Mouse (Mus musculus) cortical plate, adult 2 months (tissue): Measurements from ENCODE around the gene Mrpl10. TPM values are rescaled to one million over a fixed set of nuclear protein-coding genes. Genes with fewer than 3 reads are reported as not detected.

ENCODE experiments used
- H3K27ac ChIP-seq: fragments of 200-500 bp; 2 replicates; pipeline ENCODE4 v1.5.1; 2012; ENCODE audit warnings: low read length, control low read depth, inconsistent platforms; ENCODE audit not compliant: insufficient read depth
- H3K4me1 ChIP-seq: fragments of 200-500 bp; 2 replicates; pipeline ENCODE4 v1.6.1; 2011; ENCODE audit warnings: low read length; ENCODE audit not compliant: control insufficient read depth, insufficient read depth
- H3K4me3 ChIP-seq: fragments of 200-500 bp; 2 replicates; pipeline ENCODE4 v1.5.1; 2011; ENCODE audit warnings: mild to moderate bottlenecking, low read length, control low read depth; ENCODE audit not compliant: insufficient read depth
- CTCF ChIP-seq: fragments of 200-500 bp; IDR thresholded peaks from 2 replicates; pipeline ENCODE4 v1.5.1; 2011; ENCODE audit warnings: mild to moderate bottlenecking, control low read depth, low read length; ENCODE audit not compliant: insufficient read depth; ENCODE audit errors: extremely low read depth
- POLR2A ChIP-seq: fragments of 200-500 bp; IDR thresholded peaks from 2 replicates; pipeline ENCODE4 v1.6.1; 2011; ENCODE audit warnings: mild to moderate bottlenecking, low read length, control low read depth; ENCODE audit not compliant: insufficient read depth; ENCODE audit errors: extremely low read depth
- polyA plus RNA-seq: library from polyadenylated mRNA; depleted of rRNA; stranded (reverse); fragments of >200 nt; gene quantifications from 2 replicates; pipeline ENCODE4 v1.2.3, GENCODE M21; 2012

The Mrpl10 gene
- polyA plus RNA-seq, 1 experiment: 67.7 TPM

- H3K27ac ChIP-seq: no peak overlapping the region
- TF ChIP-seq CTCF (peak; percentile 87), POLR2A (no peak)
- 0 out of 2 replicates have a peak, but pooled peaks cover 2% of the 10 kb centered on the region for H3K4me1 ChIP-seq
- H3K4me3 ChIP-seq: no peak overlapping the region
Observed at GRCm38 (mm10) chr11:97025721-97026344, 15.5 kb upstream of the Mrpl10 start.

GRCm38 (mm10) chr11:97029686-97030417 is 11.5 kb upstream of the Mrpl10 start, which contains the start of gene Scrn2:
TSS of gene Scrn2 (plus strand) at chr11:97029938.
- H3K4me3 ChIP-seq: peak within 1 kb of the TSS; percentile 44
- H3K27ac ChIP-seq: no peak within 1 kb of the TSS
- H3K4me1 ChIP-seq: 0 out of 2 replicates have a peak, but pooled peaks cover 2% of the 10 kb centered on the region
- TF ChIP-seq POLR2A (no peak), CTCF (peak; percentile 67)

- Histone ChIP-seq H3K27ac (no peak overlapping the region), H3K4me1 (0 out of 2 replicates have a peak, but pooled peaks cover 2% of the 10 kb centered on the region), H3K4me3 (peak overlapping the region; percentile 44)
- TF ChIP-seq POLR2A: no peak
- TF ChIP-seq CTCF: no peak
Observed at GRCm38 (mm10) chr11:97030426-97030825, 10.9 kb upstream of the Mrpl10 start.

DNA sequence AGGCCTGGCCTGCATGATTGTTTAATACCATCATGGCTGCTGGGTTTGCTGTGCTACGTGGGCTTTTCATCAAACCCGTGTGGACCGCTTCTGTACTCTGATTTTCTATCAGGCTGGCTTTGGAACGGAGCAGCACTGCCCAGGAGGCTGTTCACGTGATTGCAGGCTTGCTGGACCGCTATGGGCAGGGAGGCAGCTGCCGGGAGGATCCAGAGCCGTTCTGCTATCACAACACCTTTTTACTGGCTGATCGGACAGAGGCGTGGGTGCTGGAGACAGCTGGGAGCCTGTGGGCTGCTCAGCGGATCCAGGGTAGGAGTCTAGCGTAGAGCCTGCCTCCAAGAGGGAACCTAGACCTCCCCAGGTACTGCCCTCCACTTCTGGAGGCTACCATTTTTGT is 9.4 kb upstream of the Mrpl10 start:
- no peak overlapping the region for H3K27ac ChIP-seq

GRCm38 (mm10) chr11:97032499-97032898 is 8.9 kb upstream of the Mrpl10 start:
- TF ChIP-seq CTCF (no peak), POLR2A (no peak)
- H3K27ac ChIP-seq: no peak overlapping the region
- H3K4me1 ChIP-seq: 0 out of 2 replicates have a peak, but pooled peaks cover 2% of the 10 kb centered on the region
- H3K4me3 ChIP-seq: no peak overlapping the region

More for the DNA sequence above, 9.4 kb upstream of the Mrpl10 start:
- 0 out of 2 replicates have a peak, but pooled peaks cover 2% of the 10 kb centered on the region for H3K4me1 ChIP-seq
- H3K4me3 ChIP-seq: no peak overlapping the region
- TF ChIP-seq CTCF (no peak), POLR2A (no peak)

- H3K27ac ChIP-seq: no peak overlapping the region
- H3K4me1 ChIP-seq: 0 out of 2 replicates have a peak, but pooled peaks cover 2% of the 10 kb centered on the region
- H3K4me3 ChIP-seq: no peak overlapping the region
- TF ChIP-seq POLR2A (no peak), CTCF (no peak)
Observed at GRCm38 (mm10) chr11:97033781-97034180, 7.6 kb upstream of the Mrpl10 start.

DNA sequence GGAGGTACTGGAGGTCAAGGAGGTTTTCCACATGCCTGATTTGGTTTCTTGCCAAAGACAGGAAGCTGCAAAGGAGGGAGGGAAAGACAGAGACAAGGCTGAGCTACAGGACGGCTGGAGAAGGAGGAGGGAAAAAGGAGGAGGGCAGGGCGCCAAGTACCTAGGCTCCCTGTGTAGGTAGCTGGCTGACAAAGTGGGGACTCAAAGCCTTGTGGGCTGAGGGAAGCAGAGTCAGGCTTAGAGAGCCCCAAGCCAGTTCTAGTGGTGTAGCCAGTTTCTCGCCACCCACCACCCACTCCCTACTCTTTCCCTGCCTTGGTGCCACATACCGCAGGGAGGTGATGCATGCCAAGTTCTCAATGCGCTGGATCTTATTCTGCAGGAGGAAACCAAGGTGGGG is 5.2 kb upstream of the Mrpl10 start:
- no peak overlapping the region for H3K27ac ChIP-seq
- no peaks in the 10 kb centered on the region; the same call in 1 of the 2 replicates for H3K4me1 ChIP-seq
- no peak overlapping the region for H3K4me3 ChIP-seq
- TF ChIP-seq CTCF: no peak
- TF ChIP-seq POLR2A: no peak

DNA sequence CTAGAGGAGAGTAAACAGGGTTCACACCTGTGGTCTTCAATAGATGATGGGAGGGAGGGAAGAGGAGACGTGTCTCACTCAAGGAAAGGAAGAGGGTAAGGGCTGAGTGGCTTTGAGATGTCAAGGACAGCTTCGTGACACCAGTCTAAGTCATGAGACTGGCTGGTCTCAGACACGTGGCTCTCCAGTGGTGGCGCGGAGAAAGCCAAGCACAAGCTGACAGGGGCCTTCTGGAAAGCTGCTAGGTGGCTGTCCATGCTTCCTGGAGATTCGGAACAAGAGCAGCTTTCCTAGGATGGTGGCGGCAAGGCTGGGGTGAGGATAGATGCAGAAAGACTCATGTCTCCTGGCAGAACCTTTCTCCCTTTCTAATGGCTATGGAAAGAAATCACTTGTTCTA is 2.5 kb upstream of the Mrpl10 start:
- H3K4me1 ChIP-seq: peaks cover 2% of the 10 kb centered on the region; the same call in 1 of the 2 replicates
- H3K27ac ChIP-seq: no peak overlapping the region
- H3K4me3 ChIP-seq: no peak overlapping the region
- TF ChIP-seq CTCF: no peak

DNA sequence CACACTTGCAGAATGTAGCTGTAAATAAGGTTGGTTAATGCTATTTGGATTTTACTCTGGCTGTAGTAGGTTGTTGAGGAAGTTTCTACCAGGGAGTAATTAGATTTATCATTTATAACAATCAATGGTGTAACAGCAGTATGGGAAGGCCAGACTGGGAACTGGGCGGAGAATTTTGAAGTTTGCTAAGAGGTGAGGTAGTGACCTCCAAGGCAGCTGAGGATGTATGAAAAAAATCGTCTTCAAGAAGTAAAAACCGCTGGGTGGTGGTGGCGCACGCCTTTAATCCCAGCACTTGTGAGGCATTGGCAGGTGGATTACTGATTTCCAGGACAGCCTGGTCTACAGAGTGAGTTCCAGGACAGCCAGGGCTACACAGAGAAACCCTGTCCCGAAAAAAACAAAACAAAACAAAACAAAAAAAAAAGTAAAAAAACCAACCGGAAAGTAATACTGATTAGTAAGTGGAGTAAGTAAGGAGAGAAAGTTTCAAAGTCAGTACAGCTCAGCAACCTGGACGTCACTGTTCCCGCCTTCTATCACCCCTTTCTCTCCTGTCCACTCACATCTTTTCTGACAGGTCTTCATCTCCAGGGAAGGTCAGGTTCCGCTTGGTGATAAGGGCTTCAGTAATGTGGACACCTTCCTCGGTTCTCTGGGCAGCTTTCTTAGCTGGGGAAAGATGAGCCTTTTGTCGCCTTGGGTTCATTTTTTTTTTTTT is 899 bp upstream of the Mrpl10 start:
- H3K27ac ChIP-seq: no peak overlapping the region
- no peak for TF ChIP-seq POLR2A
- TF ChIP-seq CTCF: no peak
- H3K4me3 ChIP-seq: peak overlapping the region; percentile 79; the same call in 1 of the 2 replicates
- H3K4me1 ChIP-seq: peaks cover 5% of the 10 kb centered on the region; the same call in 1 of the 2 replicates

GRCm38 (mm10) chr11:97044902-97045301 is 3.5 kb downstream of the Mrpl10 start:
- H3K27ac ChIP-seq: no peak overlapping the region
- H3K4me3 ChIP-seq: no peak overlapping the region
- TF ChIP-seq POLR2A (no peak), CTCF (no peak)
- peaks cover 5% of the 10 kb centered on the region; the same call in 1 of the 2 replicates for H3K4me1 ChIP-seq

DNA sequence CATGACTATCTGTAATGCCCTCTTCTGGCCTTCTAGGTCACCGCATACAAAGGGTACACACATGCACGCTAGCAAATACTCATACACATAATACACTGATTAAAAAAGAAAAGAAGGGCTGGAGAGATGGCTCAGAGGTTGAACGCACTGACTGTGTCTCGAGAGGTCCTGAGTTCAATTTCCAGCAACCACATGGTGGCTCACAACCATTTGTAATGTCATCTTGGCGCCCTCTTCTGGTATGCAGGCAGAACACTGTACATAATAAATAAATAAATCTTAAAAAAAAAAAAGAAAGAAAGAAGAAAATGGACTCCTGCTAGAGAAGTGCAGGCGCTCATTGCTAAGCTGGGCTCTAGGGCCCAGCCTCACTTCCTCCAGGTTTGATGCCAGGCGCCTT is 4.5 kb downstream of the Mrpl10 start:
- no peak overlapping the region for H3K27ac ChIP-seq
- TF ChIP-seq POLR2A: no peak
- TF ChIP-seq CTCF: no peak
- H3K4me3 ChIP-seq: no peak overlapping the region
- H3K4me1 ChIP-seq: peaks cover 7% of the 10 kb centered on the region
